Mouse (Mus musculus): ENCODE data around the gene Parp11. TPM values are rescaled to one million over a fixed set of nuclear protein-coding genes. Genes with fewer than 3 reads are reported as not detected.

The Parp11 gene
- polyA plus RNA-seq, 1 experiment = 40.6 TPM

DNA sequence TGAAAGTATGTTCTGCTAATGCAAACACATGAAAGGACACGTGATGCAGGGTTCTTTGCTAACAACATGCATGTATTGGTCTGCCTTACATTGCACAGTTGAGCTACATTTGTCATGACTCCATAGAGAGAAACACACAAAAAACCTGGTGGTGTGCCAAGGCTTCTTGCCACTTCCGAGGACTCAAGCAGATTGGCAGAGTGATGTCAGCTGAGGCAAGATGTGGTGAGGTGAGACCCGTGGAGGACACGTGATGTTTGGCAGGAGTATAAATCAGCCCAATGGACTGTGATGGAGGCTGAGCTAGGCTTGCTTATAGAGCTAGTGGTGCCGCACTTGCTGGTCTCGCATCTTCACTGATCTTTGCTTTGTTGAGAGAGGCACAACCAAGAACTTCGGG is 82.0 kb downstream of the Parp11 start:
- Histone ChIP-seq H3K27me3 (ENCODE audit: control insufficient read depth, insufficient read depth, low read length) (no peaks in the 10 kb centered on the region), H3K4me1 (ENCODE audit: control insufficient read depth, insufficient read depth, low read length) (no peaks in the 10 kb centered on the region), H3K36me3 (ENCODE audit: control insufficient read depth, insufficient read depth, low read length) (no peaks in the 10 kb centered on the region), H3K4me3 (ENCODE audit: control insufficient read depth, low read depth, low read length) (no peak overlapping the region), H3K27ac (ENCODE audit: control insufficient read depth, insufficient read depth, low read depth, low read length) (no peak overlapping the region)
- TF ChIP-seq CTCF (IDR thresholded peaks at IDR 0.05; ENCODE audit: control insufficient read depth, insufficient read depth, insufficient replicate concordance, low read depth, low read length) (no peak), POLR2A (IDR thresholded peaks at IDR 0.05; ENCODE audit: control insufficient read depth, low read depth, low read length) (no peak)

- Histone ChIP-seq H3K4me3 (ENCODE audit: control insufficient read depth, low read depth, low read length) (no peak overlapping the region), H3K27ac (ENCODE audit: control insufficient read depth, insufficient read depth, low read depth, low read length) (no peak overlapping the region), H3K27me3 (ENCODE audit: control insufficient read depth, insufficient read depth, low read length) (no peaks in the 10 kb centered on the region), H3K36me3 (ENCODE audit: control insufficient read depth, insufficient read depth, low read length) (no peaks in the 10 kb centered on the region), H3K4me1 (ENCODE audit: control insufficient read depth, insufficient read depth, low read length) (no peaks in the 10 kb centered on the region)
- no peak for TF ChIP-seq CTCF (IDR thresholded peaks at IDR 0.05; ENCODE audit: control insufficient read depth, insufficient read depth, insufficient replicate concordance, low read depth, low read length)
- no peak for TF ChIP-seq POLR2A (IDR thresholded peaks at IDR 0.05; ENCODE audit: control insufficient read depth, low read depth, low read length)
These were observed 82.8 kb downstream of the Parp11 start for GRCm38 (mm10) chr6:127529451-127529850.

DNA sequence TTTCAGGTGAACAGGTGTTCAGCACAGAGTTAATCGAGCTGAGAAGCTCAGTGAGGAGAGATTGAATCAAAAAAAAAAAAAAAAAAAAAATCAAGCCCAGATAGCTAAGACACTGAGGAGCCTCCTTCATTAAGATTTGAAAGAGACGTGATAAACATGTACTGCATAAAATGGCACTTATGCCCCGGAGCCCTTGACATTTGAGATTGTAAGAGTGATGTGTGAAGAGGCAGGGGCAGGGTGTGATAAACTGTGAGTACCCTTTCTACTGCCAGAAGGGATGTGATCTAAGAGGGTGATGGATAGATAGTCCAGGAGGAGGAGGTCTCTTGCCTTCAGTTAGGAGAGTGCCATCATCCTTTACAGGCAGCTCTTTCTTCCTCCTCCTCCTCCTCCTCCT is 83.6 kb downstream of the Parp11 start:
- Histone ChIP-seq H3K4me3 (ENCODE audit: control insufficient read depth, low read depth, low read length) (no peak overlapping the region), H3K27me3 (ENCODE audit: control insufficient read depth, insufficient read depth, low read length) (no peaks in the 10 kb centered on the region), H3K27ac (ENCODE audit: control insufficient read depth, insufficient read depth, low read depth, low read length) (no peak overlapping the region), H3K4me1 (ENCODE audit: control insufficient read depth, insufficient read depth, low read length) (no peaks in the 10 kb centered on the region), H3K36me3 (ENCODE audit: control insufficient read depth, insufficient read depth, low read length) (no peaks in the 10 kb centered on the region)
- TF ChIP-seq POLR2A (IDR thresholded peaks at IDR 0.05; ENCODE audit: control insufficient read depth, low read depth, low read length) (no peak), CTCF (IDR thresholded peaks at IDR 0.05; ENCODE audit: control insufficient read depth, insufficient read depth, insufficient replicate concordance, low read depth, low read length) (no peak)

- Histone ChIP-seq H3K36me3 (ENCODE audit: control insufficient read depth, insufficient read depth, low read length) (no peaks in the 10 kb centered on the region), H3K27me3 (ENCODE audit: control insufficient read depth, insufficient read depth, low read length) (no peaks in the 10 kb centered on the region), H3K4me3 (ENCODE audit: control insufficient read depth, low read depth, low read length) (no peak overlapping the region), H3K4me1 (ENCODE audit: control insufficient read depth, insufficient read depth, low read length) (no peaks in the 10 kb centered on the region), H3K27ac (ENCODE audit: control insufficient read depth, insufficient read depth, low read depth, low read length) (no peak overlapping the region)
- TF ChIP-seq POLR2A (IDR thresholded peaks at IDR 0.05; ENCODE audit: control insufficient read depth, low read depth, low read length) (no peak), CTCF (IDR thresholded peaks at IDR 0.05; ENCODE audit: control insufficient read depth, insufficient read depth, insufficient replicate concordance, low read depth, low read length) (no peak)
These were observed 85.0 kb downstream of the Parp11 start for GRCm38 (mm10) chr6:127531412-127532205.

GRCm38 (mm10) chr6:127532304-127532703 is 85.7 kb downstream of the Parp11 start:
- no peaks in the 10 kb centered on the region for H3K27me3 ChIP-seq (ENCODE audit: control insufficient read depth, insufficient read depth, low read length)
- H3K27ac ChIP-seq (ENCODE audit: control insufficient read depth, insufficient read depth, low read depth, low read length) = no peak overlapping the region
- H3K4me1 ChIP-seq (ENCODE audit: control insufficient read depth, insufficient read depth, low read length) = no peaks in the 10 kb centered on the region
- H3K4me3 ChIP-seq (ENCODE audit: control insufficient read depth, low read depth, low read length) = no peak overlapping the region
- TF ChIP-seq CTCF (IDR thresholded peaks at IDR 0.05; ENCODE audit: control insufficient read depth, insufficient read depth, insufficient replicate concordance, low read depth, low read length) = no peak
- TF ChIP-seq POLR2A (IDR thresholded peaks at IDR 0.05; ENCODE audit: control insufficient read depth, low read depth, low read length) = no peak
- H3K36me3 ChIP-seq (ENCODE audit: control insufficient read depth, insufficient read depth, low read length) = no peaks in the 10 kb centered on the region

GRCm38 (mm10) chr6:127533766-127534165 is 87.1 kb downstream of the Parp11 start:
- Histone ChIP-seq H3K4me1 (ENCODE audit: control insufficient read depth, insufficient read depth, low read length) (no peaks in the 10 kb centered on the region), H3K27ac (ENCODE audit: control insufficient read depth, insufficient read depth, low read depth, low read length) (no peak overlapping the region), H3K36me3 (ENCODE audit: control insufficient read depth, insufficient read depth, low read length) (no peaks in the 10 kb centered on the region), H3K4me3 (ENCODE audit: control insufficient read depth, low read depth, low read length) (no peak overlapping the region), H3K27me3 (ENCODE audit: control insufficient read depth, insufficient read depth, low read length) (no peaks in the 10 kb centered on the region)
- no peak for TF ChIP-seq POLR2A (IDR thresholded peaks at IDR 0.05; ENCODE audit: control insufficient read depth, low read depth, low read length)
- TF ChIP-seq CTCF (IDR thresholded peaks at IDR 0.05; ENCODE audit: control insufficient read depth, insufficient read depth, insufficient replicate concordance, low read depth, low read length) = no peak

- no peak overlapping the region for H3K27ac ChIP-seq (ENCODE audit: control insufficient read depth, insufficient read depth, low read depth, low read length)
- H3K27me3 ChIP-seq (ENCODE audit: control insufficient read depth, insufficient read depth, low read length) = no peaks in the 10 kb centered on the region
- no peak overlapping the region for H3K4me3 ChIP-seq (ENCODE audit: control insufficient read depth, low read depth, low read length)
- peaks cover 5% of the 10 kb centered on the region for H3K4me1 ChIP-seq (ENCODE audit: control insufficient read depth, insufficient read depth, low read length)
- TF ChIP-seq CTCF (IDR thresholded peaks at IDR 0.05; ENCODE audit: control insufficient read depth, insufficient read depth, insufficient replicate concordance, low read depth, low read length) = no peak
- TF ChIP-seq POLR2A (IDR thresholded peaks at IDR 0.05; ENCODE audit: control insufficient read depth, low read depth, low read length) = no peak
- no peaks in the 10 kb centered on the region for H3K36me3 ChIP-seq (ENCODE audit: control insufficient read depth, insufficient read depth, low read length)
These were observed 90.4 kb downstream of the Parp11 start for GRCm38 (mm10) chr6:127537035-127537434.
